Mouse (Mus musculus) bone marrow, adult 2 months (tissue): ENCODE results near the gene Capn11. TPM values are rescaled to one million over a fixed set of nuclear protein-coding genes. Genes with fewer than 3 reads are reported as not detected.

Experiments
- H3K27ac ChIP-seq: fragments of 200-500 bp; 2 replicates; pipeline ENCODE4 v1.5.1; 2012; ENCODE audit warnings: low read depth, mild to moderate bottlenecking, control low read depth, inconsistent platforms, low read length; ENCODE audit not compliant: control insufficient read depth, poor library complexity, insufficient read depth
- H3K4me1 ChIP-seq: fragments of 200-500 bp; 2 replicates; pipeline ENCODE4 v1.6.1; 2011; ENCODE audit warnings: low read length; ENCODE audit not compliant: control insufficient read depth, insufficient read depth
- H3K4me3 ChIP-seq: fragments of 200-500 bp; replicated peaks from 2 replicates; pipeline ENCODE3; 2011; ENCODE audit warnings: mild to moderate bottlenecking, low read depth, low read length, control low read depth; ENCODE audit not compliant: control insufficient read depth
- CTCF ChIP-seq: fragments of 200-500 bp; IDR thresholded peaks from 2 replicates; pipeline ENCODE4 v1.5.1; 2011; ENCODE audit warnings: low read length, control low read depth; ENCODE audit not compliant: control insufficient read depth, insufficient read depth
- POLR2A ChIP-seq: fragments of 200-500 bp; IDR thresholded peaks from 2 replicates; pipeline ENCODE4 v1.6.1; 2011; ENCODE audit warnings: low read depth, mild to moderate bottlenecking, control low read depth, low read length, borderline replicate concordance; ENCODE audit not compliant: control insufficient read depth
- WGBS: fragments of 180-500 bp; shearing (Covaris S2); methylation state at CpG from one replicate; pipeline ENCODE4 v1.1.7; 2018; 5-methylcytosine and 5-hydroxymethylcytosine counted together
- polyA plus RNA-seq: library from polyadenylated mRNA; stranded (reverse); fragments of >200 nt; gene quantifications from 2 replicates; pipeline ENCODE4 v1.2.4, GENCODE M21; 2011; ENCODE audit warnings: low replicate concordance; ENCODE audit not compliant: missing spikeins, insufficient read depth, insufficient read length

The Capn11 gene
- polyA plus RNA-seq, 1 experiment, result 6.7 TPM

DNA sequence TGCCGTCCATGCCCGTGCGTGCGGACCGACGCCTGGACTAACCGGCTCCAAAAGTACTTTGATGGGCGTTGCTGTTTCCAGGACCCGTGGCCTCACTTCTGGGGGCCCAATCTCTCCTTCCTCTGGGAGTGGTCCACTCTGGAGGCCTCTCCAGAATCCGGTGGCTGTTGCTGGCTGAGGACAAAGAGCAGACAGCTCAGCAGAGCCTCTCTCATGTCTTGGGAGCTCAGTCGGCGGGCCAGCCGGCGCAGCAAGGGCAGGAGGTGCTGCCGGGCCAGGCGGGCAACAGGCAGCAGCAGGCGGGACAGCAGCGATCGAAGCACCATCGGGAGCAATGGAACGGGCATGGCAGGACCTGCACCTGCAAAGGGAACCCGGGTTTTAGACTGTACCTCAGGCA is 57.8 kb downstream of the Capn11 start:
- 88% methylated on average over 22 of the region's 22 CpGs for WGBS
- Histone ChIP-seq H3K4me1 (no peaks in the 10 kb centered on the region; the same call in 1 of the 2 replicates), H3K4me3 (no peak overlapping the region), H3K27ac (no peak overlapping the region)
- TF ChIP-seq POLR2A, result no peak
- TF ChIP-seq CTCF, result no peak

DNA sequence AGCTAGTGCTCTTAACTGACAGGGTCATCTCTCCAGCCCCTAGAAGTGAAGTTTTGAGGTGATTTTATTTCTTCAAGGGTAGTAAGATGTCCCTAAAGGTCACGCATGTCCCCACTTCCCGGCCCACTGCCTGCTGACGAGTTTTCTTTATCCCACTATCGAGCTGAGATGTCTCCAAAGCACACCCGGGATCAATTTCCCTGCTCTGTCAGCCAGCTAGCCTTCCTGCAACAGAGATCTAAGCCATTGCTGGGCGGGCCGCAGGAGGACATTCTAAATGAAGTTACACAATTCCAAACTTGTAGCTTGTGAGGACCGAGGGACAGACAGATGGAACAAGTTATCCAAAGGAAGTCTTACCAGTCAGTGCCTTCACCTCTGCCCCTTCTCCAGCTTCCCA is 58.9 kb downstream of the Capn11 start:
- H3K27ac ChIP-seq, result no peak overlapping the region
- H3K4me1 ChIP-seq, result no peaks in the 10 kb centered on the region; the same call in none of the 2 replicates
- WGBS, result 80% methylated on average over 8 of the region's 8 CpGs
- H3K4me3 ChIP-seq, result no peak overlapping the region
- TF ChIP-seq CTCF, result no peak
- TF ChIP-seq POLR2A, result no peak

DNA sequence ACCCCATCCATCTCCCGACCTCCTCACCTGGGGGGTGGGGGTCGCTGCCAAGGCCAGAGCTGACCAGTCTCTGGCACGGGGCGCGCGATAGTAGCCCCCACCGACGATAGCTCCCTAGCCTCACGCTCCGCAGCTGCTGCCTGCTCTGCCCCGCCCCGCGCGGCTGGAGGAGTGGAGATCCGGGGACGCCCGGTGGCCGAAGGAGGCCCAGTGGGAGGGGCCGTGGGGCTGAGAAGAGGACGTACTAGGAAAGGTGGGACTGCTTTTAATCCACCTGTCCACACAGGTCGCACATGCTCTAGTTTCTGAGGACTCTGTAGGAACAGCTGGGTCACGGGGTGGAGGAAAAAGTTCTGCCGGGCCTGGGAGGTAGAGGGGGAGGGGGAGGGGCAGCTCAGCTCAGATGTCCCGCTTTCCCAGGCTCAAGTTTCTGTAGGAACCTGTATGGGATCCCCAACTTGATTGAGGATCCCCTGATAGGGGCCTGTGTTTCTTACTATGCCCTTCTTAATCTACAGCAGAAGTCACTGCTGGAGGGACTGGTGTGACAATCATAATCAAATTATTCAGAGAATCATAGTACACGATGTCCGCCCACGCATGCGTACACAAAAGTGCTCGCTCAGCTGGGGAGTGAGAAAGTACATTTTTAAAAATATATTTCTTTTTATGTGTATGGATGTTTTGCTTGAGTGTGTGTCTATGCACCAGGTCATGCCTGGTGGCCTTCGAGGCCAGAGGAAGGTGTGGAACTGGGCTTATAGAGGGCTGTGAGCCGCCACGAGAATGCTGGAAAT is 59.5 kb downstream of the Capn11 start, which contains the start of gene Slc29a1:
Gene Slc29a1, minus strand, starts transcription at position 161 of the 797 bp plus-strand sequence.
- no peak within 1 kb of the TSS for H3K27ac ChIP-seq

DNA sequence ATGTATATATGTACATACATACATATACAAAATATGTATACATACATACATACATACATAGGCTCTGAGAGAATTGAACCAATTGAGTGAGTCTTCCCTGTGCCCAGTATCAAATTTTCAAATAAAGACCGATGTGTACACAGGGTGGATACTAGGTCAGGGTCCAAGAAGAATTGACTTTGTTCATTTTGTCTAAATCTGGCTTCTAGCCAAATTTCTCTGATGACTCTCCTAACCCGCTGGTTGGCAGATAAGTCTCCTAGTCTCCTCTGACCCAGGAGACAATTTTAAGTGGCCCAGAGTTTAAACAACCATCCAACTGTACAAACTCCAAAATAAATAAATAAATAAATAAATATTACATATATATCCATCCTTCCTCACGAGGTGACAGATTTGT is 60.2 kb downstream of the Capn11 start:
- TF ChIP-seq CTCF (no peak), POLR2A (no peak)
- Histone ChIP-seq H3K4me3 (no peak overlapping the region), H3K4me1 (peaks cover 1% of the 10 kb centered on the region), H3K27ac (no peak overlapping the region)
- 58% methylated on average over 3 of the region's 3 CpGs for WGBS

More for the DNA sequence above, 59.5 kb downstream of the Capn11 start, which contains the start of gene Slc29a1:
- TF ChIP-seq POLR2A, result no peak
- no peak for TF ChIP-seq CTCF
- peaks cover 1% of the 10 kb centered on the region for H3K4me1 ChIP-seq
- 27% methylated on average over 32 of the region's 32 CpGs for WGBS
- H3K4me3 ChIP-seq, result no peak within 1 kb of the TSS

DNA sequence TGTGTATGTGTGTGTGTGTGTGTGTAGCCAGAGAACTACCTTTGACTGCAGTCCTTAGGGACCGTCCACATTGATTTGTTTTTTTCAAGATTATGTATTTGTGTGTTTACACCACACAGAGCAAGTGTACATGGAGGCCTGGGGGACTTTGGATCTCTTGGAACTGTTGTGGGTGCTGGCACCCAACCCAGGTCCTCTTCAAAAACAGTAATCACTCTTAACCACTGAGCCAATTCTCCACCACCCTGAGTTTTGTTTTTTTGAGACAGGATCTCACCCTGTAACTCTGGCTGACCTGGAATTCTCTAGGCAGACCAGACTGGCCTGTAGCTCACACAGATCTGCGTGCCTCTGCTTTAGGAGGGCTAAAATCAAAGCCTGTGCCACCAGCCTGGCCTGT is 60.7 kb downstream of the Capn11 start:
- 86% methylated on average over 2 of the region's 2 CpGs for WGBS
- Histone ChIP-seq H3K4me3 (no peak overlapping the region), H3K27ac (no peak overlapping the region), H3K4me1 (peaks cover 1% of the 10 kb centered on the region)
- no peak for TF ChIP-seq CTCF
- no peak for TF ChIP-seq POLR2A

DNA sequence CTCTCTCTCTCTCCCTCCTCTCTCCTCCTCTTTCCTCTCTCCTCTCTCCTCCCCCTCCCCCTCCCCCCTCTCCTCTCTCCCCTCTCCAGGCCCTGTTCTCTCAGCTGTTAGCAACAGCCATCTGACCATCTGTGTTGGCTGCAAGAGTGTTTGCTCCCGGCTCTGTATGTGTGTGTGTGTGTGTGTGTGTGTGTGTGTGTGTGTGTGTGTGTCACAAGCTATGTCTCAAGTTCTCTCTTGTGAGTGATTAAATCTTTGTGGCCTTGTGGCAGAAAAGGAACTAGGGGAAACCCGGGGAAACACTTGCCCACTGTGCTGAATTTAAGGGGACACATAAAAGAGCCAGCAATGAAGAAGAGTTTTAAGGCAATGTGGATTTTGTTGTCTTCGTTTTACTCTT is 61.3 kb downstream of the Capn11 start:
- Histone ChIP-seq H3K4me3 (no peak overlapping the region), H3K27ac (no peak overlapping the region), H3K4me1 (peaks cover 1% of the 10 kb centered on the region)
- TF ChIP-seq POLR2A (no peak), CTCF (no peak)
- WGBS, result 8% methylated on average over 3 of the region's 3 CpGs

DNA sequence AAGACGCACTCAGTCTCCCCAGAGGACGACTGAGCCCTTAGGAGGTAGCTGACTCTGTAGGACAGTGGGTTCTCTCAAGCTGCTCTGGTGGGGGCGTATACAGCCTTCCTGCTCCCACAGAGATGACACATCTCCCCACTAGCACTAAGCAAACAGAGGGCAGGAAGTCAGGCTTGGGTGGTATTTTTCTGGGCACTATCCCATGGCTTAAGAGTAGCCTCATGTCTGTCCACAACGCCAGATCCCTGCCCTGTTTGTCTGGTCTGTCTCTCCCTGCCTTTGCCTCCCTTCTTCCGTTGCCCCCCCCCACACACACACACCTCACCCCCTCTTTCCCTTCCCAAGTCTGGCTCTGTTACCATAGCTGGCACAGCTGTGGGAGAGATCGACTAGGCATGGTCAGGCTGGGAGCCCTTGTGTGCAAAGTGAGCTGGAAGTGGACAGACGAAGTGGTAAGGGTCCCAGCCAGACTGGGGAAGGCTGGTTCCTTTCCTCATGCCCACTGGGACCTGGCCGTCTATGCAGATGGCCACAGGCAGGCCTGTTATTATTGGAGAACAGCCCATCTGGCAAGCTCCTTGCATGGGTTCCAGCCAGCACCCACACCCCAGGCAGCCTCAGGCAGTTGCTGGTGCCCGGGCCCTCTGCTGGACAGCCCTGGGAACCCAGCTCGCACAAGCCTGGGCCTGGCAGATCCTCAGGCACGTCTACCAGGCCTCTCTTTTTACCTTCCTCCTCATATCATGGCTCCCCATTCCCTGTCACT is 62.3 kb downstream of the Capn11 start:
- WGBS, result 40% methylated on average over 11 of the region's 11 CpGs
- H3K27ac ChIP-seq, result 0 out of 2 replicates have a peak overlapping the region, but pooled peaks have one; percentile 21
- TF ChIP-seq POLR2A, result no peak
- peak; percentile 60 for TF ChIP-seq CTCF
- H3K4me3 ChIP-seq, result no peak overlapping the region
- H3K4me1 ChIP-seq, result peaks cover 1% of the 10 kb centered on the region

DNA sequence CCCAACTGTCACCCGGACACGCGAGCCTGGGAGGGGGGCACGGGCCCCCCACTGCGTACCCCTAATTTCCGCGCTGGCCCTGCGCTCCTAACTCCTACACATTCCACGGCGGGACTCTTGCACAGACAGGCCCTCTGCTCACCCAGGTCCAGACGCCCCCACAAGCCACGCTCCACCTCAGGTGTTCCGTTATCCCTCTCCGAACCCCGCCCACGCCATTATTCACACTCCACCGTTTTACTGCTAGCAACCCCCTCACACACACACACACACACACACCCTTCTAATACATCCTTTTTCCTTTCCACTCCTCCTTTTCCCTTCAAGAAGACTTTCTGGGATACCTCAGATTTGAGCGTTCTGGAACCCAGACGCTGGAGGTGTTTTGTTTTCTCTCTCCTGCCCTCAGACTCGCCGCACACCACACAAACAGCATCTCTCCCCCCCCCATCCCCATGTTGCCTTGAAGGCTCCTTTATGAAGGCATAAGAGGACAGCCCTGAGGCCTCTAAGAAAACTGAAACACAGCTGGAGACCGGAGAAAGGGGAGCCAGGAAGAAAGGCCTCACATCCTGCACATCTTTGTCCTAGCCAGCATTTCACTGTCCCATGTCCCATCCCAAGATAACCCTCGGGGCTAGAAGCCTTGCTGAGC is 63.3 kb downstream of the Capn11 start:
- TF ChIP-seq POLR2A, result no peak
- TF ChIP-seq CTCF, result no peak
- peak overlapping the region; percentile 21; the same call in 1 of the 2 replicates for H3K27ac ChIP-seq

More for the DNA sequence above, 63.3 kb downstream of the Capn11 start:
- 18% methylated on average over 23 of the region's 23 CpGs for WGBS
- H3K4me3 ChIP-seq, result peak overlapping the region; percentile 91
- H3K4me1 ChIP-seq, result peaks cover 1% of the 10 kb centered on the region
